Mouse (Mus musculus): ENCODE data around the gene Trip10. TPM values are rescaled to one million over a fixed set of nuclear protein-coding genes. Genes with fewer than 3 reads are reported as not detected.

The Trip10 gene
- polyA plus RNA-seq, 1 experiment = 11.7 TPM

GRCm38 (mm10) chr17:57223313-57223712, 25.9 kb upstream of the Trip10 start:
- TF ChIP-seq POLR2A (IDR thresholded peaks at IDR 0.05; ENCODE audit: borderline replicate concordance, extremely low read depth, insufficient read depth, insufficient read length, poor library complexity, severe bottlenecking) (no peak), CTCF (IDR thresholded peaks at IDR 0.05; ENCODE audit: borderline replicate concordance, extremely low read depth, insufficient read depth, insufficient read length) (no peak)
- DNase-seq (ENCODE audit: low read depth) = no peak

GRCm38 (mm10) chr17:57227468-57227867, 21.8 kb upstream of the Trip10 start:
- TF ChIP-seq CTCF (IDR thresholded peaks at IDR 0.05; ENCODE audit: borderline replicate concordance, extremely low read depth, insufficient read depth, insufficient read length) (no peak), POLR2A (IDR thresholded peaks at IDR 0.05; ENCODE audit: borderline replicate concordance, extremely low read depth, insufficient read depth, insufficient read length, poor library complexity, severe bottlenecking) (no peak)

GRCm38 (mm10) chr17:57228014-57228413, 21.2 kb upstream of the Trip10 start, which contains the start of gene C3:
Gene C3 (minus strand): TSS chr17:57228136.
- TF ChIP-seq POLR2A (IDR thresholded peaks at IDR 0.05; ENCODE audit: borderline replicate concordance, extremely low read depth, insufficient read depth, insufficient read length, poor library complexity, severe bottlenecking) (no peak), CTCF (IDR thresholded peaks at IDR 0.05; ENCODE audit: borderline replicate concordance, extremely low read depth, insufficient read depth, insufficient read length) (no peak)
- DNase-seq (ENCODE audit: low read depth) = no peak

More at GRCm38 (mm10) chr17:57227468-57227867, 21.8 kb upstream of the Trip10 start:
- no peak for DNase-seq (ENCODE audit: low read depth)

GRCm38 (mm10) chr17:57228873-57229272, 20.4 kb upstream of the Trip10 start:
- TF ChIP-seq POLR2A (IDR thresholded peaks at IDR 0.05; ENCODE audit: borderline replicate concordance, extremely low read depth, insufficient read depth, insufficient read length, poor library complexity, severe bottlenecking) (no peak), CTCF (IDR thresholded peaks at IDR 0.05; ENCODE audit: borderline replicate concordance, extremely low read depth, insufficient read depth, insufficient read length) (no peak)
- DNase-seq (ENCODE audit: low read depth) = no peak

GRCm38 (mm10) chr17:57229851-57230727, 19.2 kb upstream of the Trip10 start:
- TF ChIP-seq CTCF (IDR thresholded peaks at IDR 0.05; ENCODE audit: borderline replicate concordance, extremely low read depth, insufficient read depth, insufficient read length) (no peak), POLR2A (IDR thresholded peaks at IDR 0.05; ENCODE audit: borderline replicate concordance, extremely low read depth, insufficient read depth, insufficient read length, poor library complexity, severe bottlenecking) (no peak)
- DNase-seq (ENCODE audit: low read depth) = no peak

- DNase-seq (ENCODE audit: low read depth) = no peak
- TF ChIP-seq CTCF (IDR thresholded peaks at IDR 0.05; ENCODE audit: borderline replicate concordance, extremely low read depth, insufficient read depth, insufficient read length) (no peak), POLR2A (IDR thresholded peaks at IDR 0.05; ENCODE audit: borderline replicate concordance, extremely low read depth, insufficient read depth, insufficient read length, poor library complexity, severe bottlenecking) (no peak)
These were observed 18.5 kb upstream of the Trip10 start for GRCm38 (mm10) chr17:57230728-57231125.

GRCm38 (mm10) chr17:57231321-57231771, 17.9 kb upstream of the Trip10 start:
- DNase-seq (ENCODE audit: low read depth) = no peak

GRCm38 (mm10) chr17:57232200-57232599, 17.1 kb upstream of the Trip10 start:
- DNase-seq (ENCODE audit: low read depth) = no peak
- TF ChIP-seq POLR2A (IDR thresholded peaks at IDR 0.05; ENCODE audit: borderline replicate concordance, extremely low read depth, insufficient read depth, insufficient read length, poor library complexity, severe bottlenecking) = no peak
- no peak for TF ChIP-seq CTCF (IDR thresholded peaks at IDR 0.05; ENCODE audit: borderline replicate concordance, extremely low read depth, insufficient read depth, insufficient read length)

More at GRCm38 (mm10) chr17:57231321-57231771, 17.9 kb upstream of the Trip10 start:
- TF ChIP-seq CTCF (IDR thresholded peaks at IDR 0.05; ENCODE audit: borderline replicate concordance, extremely low read depth, insufficient read depth, insufficient read length) (no peak), POLR2A (IDR thresholded peaks at IDR 0.05; ENCODE audit: borderline replicate concordance, extremely low read depth, insufficient read depth, insufficient read length, poor library complexity, severe bottlenecking) (no peak)

GRCm38 (mm10) chr17:57233038-57233437, 16.2 kb upstream of the Trip10 start:
- DNase-seq (ENCODE audit: low read depth) = no peak
- TF ChIP-seq POLR2A (IDR thresholded peaks at IDR 0.05; ENCODE audit: borderline replicate concordance, extremely low read depth, insufficient read depth, insufficient read length, poor library complexity, severe bottlenecking) (no peak), CTCF (IDR thresholded peaks at IDR 0.05; ENCODE audit: borderline replicate concordance, extremely low read depth, insufficient read depth, insufficient read length) (no peak)

GRCm38 (mm10) chr17:57234254-57234928, 14.9 kb upstream of the Trip10 start:
- DNase-seq (ENCODE audit: low read depth) = no peak
- TF ChIP-seq CTCF (IDR thresholded peaks at IDR 0.05; ENCODE audit: borderline replicate concordance, extremely low read depth, insufficient read depth, insufficient read length) (no peak), POLR2A (IDR thresholded peaks at IDR 0.05; ENCODE audit: borderline replicate concordance, extremely low read depth, insufficient read depth, insufficient read length, poor library complexity, severe bottlenecking) (no peak)

DNA sequence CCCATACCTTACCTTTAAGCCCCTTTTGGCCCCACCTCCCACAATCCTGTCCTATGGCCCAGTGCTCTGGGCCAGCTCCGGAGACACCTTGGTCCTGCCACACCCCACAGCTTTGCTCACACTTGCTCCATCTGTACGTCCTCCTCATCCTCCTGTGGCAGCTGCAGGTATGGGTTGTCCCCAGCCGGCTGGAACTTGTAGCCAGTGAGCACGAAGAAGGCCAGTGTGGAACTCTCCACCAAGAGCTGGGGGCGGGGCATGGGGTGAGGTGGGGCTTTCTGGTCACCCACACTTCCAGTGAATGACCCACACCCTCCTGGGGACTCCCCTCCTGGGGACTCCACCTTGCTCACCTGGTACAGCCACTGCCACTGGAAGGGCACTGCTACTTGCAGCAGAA, 13.5 kb upstream of the Trip10 start:
- no peak for TF ChIP-seq CTCF (IDR thresholded peaks at IDR 0.05; ENCODE audit: borderline replicate concordance, extremely low read depth, insufficient read depth, insufficient read length)
- TF ChIP-seq POLR2A (IDR thresholded peaks at IDR 0.05; ENCODE audit: borderline replicate concordance, extremely low read depth, insufficient read depth, insufficient read length, poor library complexity, severe bottlenecking) = no peak
- DNase-seq (ENCODE audit: low read depth) = no peak

All from brain, embryonic 14.5 days (tissue).